Mouse (Mus musculus) heart, postnatal 25 days (tissue): ENCODE data around the gene Ssu72. TPM values are rescaled to one million over a fixed set of nuclear protein-coding genes. Genes with fewer than 3 reads are reported as not detected.
"Not testable (repeated sequence)": the region's sequence is repeated elsewhere in the genome, so short reads cannot be mapped to it uniquely, and the experiment has no call there.

ENCODE experiments used
- DNase-seq: peaks from one replicate; pipeline ENCODE4 v3.0.0; 2022; ENCODE audit warnings: low spot score
- intact Hi-C: fragments of 180-260 bp; cut with DNase I; formaldehyde crosslinking; loops from one replicate; pipeline ENCODE4 v1.15.1; 2025
- total RNA-seq, 2 experiments: library from RNA; stranded (reverse); gene quantifications; 2 replicates each; pipeline ENCODE4 v1.2.3; 2021

Ssu72 gene
- total RNA-seq, 2 experiments from 2014 or later, result 41.8 to 44.6 TPM

GRCm38 (mm10) chr4:155696261-155697255, 8.0 kb upstream of the Ssu72 start:
- intact Hi-C loops, result no loop called here
- DNase-seq, result no peak

- DNase-seq, result no peak
- intact Hi-C loops, result no loop called here
Measured at GRCm38 (mm10) chr4:155700425-155700824, 4.2 kb upstream of the Ssu72 start.

GRCm38 (mm10) chr4:155703425-155703929, 1.1 kb upstream of the Ssu72 start:
- no peak for DNase-seq
- intact Hi-C loops, result no loop called here

GRCm38 (mm10) chr4:155705592-155705929, 961 bp downstream of the Ssu72 start:
- intact Hi-C loops, result loop anchor here (1.0 to 5.0 kb wide), 2 partner anchors 83 to 223 kb away; no protein-coding TSS in a partner anchor

GRCm38 (mm10) chr4:155708582-155708981, 4.0 kb downstream of the Ssu72 start:
- intact Hi-C loops, result loop anchor here (5.0 kb wide), 1 partner anchor 226 kb away; no protein-coding TSS in a partner anchor

More at GRCm38 (mm10) chr4:155705592-155705929, 961 bp downstream of the Ssu72 start:
- DNase-seq, result no peak

GRCm38 (mm10) chr4:155708988-155709387, 4.4 kb downstream of the Ssu72 start:
- no peak for DNase-seq
- intact Hi-C loops, result loop anchor here (5.0 kb wide), 1 partner anchor 227 kb away; no protein-coding TSS in a partner anchor

More at GRCm38 (mm10) chr4:155708582-155708981, 4.0 kb downstream of the Ssu72 start:
- no peak for DNase-seq

GRCm38 (mm10) chr4:155710521-155711252, 6.1 kb downstream of the Ssu72 start:
- DNase-seq, result no peak
- intact Hi-C loops, result no loop called here

GRCm38 (mm10) chr4:155721668-155722083, 17.1 kb downstream of the Ssu72 start:
- intact Hi-C loops, result loop anchor here (2.0 kb wide), 1 partner anchor 49 kb away; no protein-coding TSS in a partner anchor
- no peak for DNase-seq

- intact Hi-C loops, result no loop called here
- DNase-seq, result no peak
Measured at GRCm38 (mm10) chr4:155727993-155728392, 23.4 kb downstream of the Ssu72 start.

- no peak for DNase-seq
- intact Hi-C loops, result no loop called here
Measured at GRCm38 (mm10) chr4:155733267-155733666, 28.7 kb downstream of the Ssu72 start.

- intact Hi-C loops, result no loop called here
- peak; percentile 89 for DNase-seq
Measured at GRCm38 (mm10) chr4:155734350-155734941, 29.8 kb downstream of the Ssu72 start, which contains the start of gene Tmem240. TSS of gene Tmem240 (plus strand) at chr4:155734800.

- DNase-seq, result peak; percentile 23
- intact Hi-C loops, result no loop called here
Measured at GRCm38 (mm10) chr4:155734951-155735702, 30.5 kb downstream of the Ssu72 start.

GRCm38 (mm10) chr4:155735788-155736187, 31.2 kb downstream of the Ssu72 start:
- DNase-seq, result no peak
- intact Hi-C loops, result no loop called here

GRCm38 (mm10) chr4:155736421-155736820, 31.8 kb downstream of the Ssu72 start:
- DNase-seq, result no peak
- intact Hi-C loops, result no loop called here

GRCm38 (mm10) chr4:155738262-155738661, 33.7 kb downstream of the Ssu72 start:
- intact Hi-C loops, result no loop called here
- no peak for DNase-seq

- intact Hi-C loops, result no loop called here
- no peak for DNase-seq
Measured at GRCm38 (mm10) chr4:155739152-155739551, 34.6 kb downstream of the Ssu72 start.

GRCm38 (mm10) chr4:155739741-155740636, 35.4 kb downstream of the Ssu72 start:
- no peak for DNase-seq

GRCm38 (mm10) chr4:155740681-155741080, 36.1 kb downstream of the Ssu72 start:
- DNase-seq, result not testable (repeated sequence)

More at GRCm38 (mm10) chr4:155739741-155740636, 35.4 kb downstream of the Ssu72 start:
- intact Hi-C loops, result no loop called here

More at GRCm38 (mm10) chr4:155740681-155741080, 36.1 kb downstream of the Ssu72 start:
- intact Hi-C loops, result not testable (repeated sequence)
